Mouse (Mus musculus) leukemia stem cell, adult 10-12 weeks (primary cell): Measurements from ENCODE around the gene Ctsr. TPM values are rescaled to one million over a fixed set of nuclear protein-coding genes. Genes with fewer than 3 reads are reported as not detected.

Source experiments
- polyA plus RNA-seq: library from polyadenylated mRNA; stranded (reverse); fragments of >175 nt; gene quantifications from 2 replicates; pipeline ENCODE4 v1.2.3, GENCODE M21; 2012; ENCODE audit warnings: low replicate concordance

The Ctsr gene
- not detected in 2 replicates for polyA plus RNA-seq

GRCm38 (mm10) chr13:61164156-61164555, at the start of gene Ctsr:
Gene Ctsr (minus strand): TSS chr13:61164256.

GRCm38 (mm10) chr13:61203310-61203709, 39.3 kb upstream of the Ctsr start, which contains the start of gene Cts6:
Gene Cts6 (minus strand): TSS chr13:61203410.

Other genes starting within 250 kb of the Ctsr start
- gene Gm49393, start 228.7 kb downstream of the Ctsr start, polyA plus RNA-seq: not detected in 2 replicates
- not detected in 2 replicates for gene Gm49391, start 227.7 kb downstream of the Ctsr start, polyA plus RNA-seq
- gene Ctla2a, start 227.6 kb downstream of the Ctsr start, polyA plus RNA-seq: 0.46 and 1.5 TPM in 2 replicates
- gene Tpbpa, start 222.3 kb downstream of the Ctsr start, polyA plus RNA-seq: not detected in 2 replicates
- not detected in 2 replicates for gene Ctsj, start 158.3 kb downstream of the Ctsr start, polyA plus RNA-seq
- not detected in 2 replicates for gene Ctsq, start 123.6 kb downstream of the Ctsr start, polyA plus RNA-seq
- not detected in 2 replicates for gene Cts6, start 39.2 kb upstream of the Ctsr start, polyA plus RNA-seq
- gene Cts8, start 91.1 kb upstream of the Ctsr start, polyA plus RNA-seq: not detected in 2 replicates
- not detected in 2 replicates for gene Gm49398, start 124.6 kb upstream of the Ctsr start, polyA plus RNA-seq
- gene Cts7, start 193.9 kb upstream of the Ctsr start, polyA plus RNA-seq: not detected in 2 replicates